Mouse (Mus musculus) brain, embryonic 14.5 days (tissue): ENCODE measurements around the gene Lin7c.

ENCODE experiments used
- CTCF ChIP-seq: fragments of 200-500 bp; IDR thresholded peaks from 2 replicates; pipeline ENCODE4 v1.5.1; 2012; ENCODE audit warnings: inconsistent platforms, mild to moderate bottlenecking, moderate library complexity, borderline replicate concordance; ENCODE audit not compliant: insufficient read depth, insufficient read length; ENCODE audit errors: extremely low read depth
- POLR2A ChIP-seq: fragments of 200-500 bp; IDR thresholded peaks from 2 replicates; pipeline ENCODE4 v1.6.1; 2012; ENCODE audit warnings: mild to moderate bottlenecking, inconsistent platforms, borderline replicate concordance; ENCODE audit not compliant: poor library complexity, insufficient read depth, insufficient read length, severe bottlenecking; ENCODE audit errors: extremely low read depth

GRCm38 (mm10) chr2:109884106-109884505 lies 6.5 kb upstream of the Lin7c start:
- TF ChIP-seq CTCF, result no peak
- TF ChIP-seq POLR2A, result no peak
